Mouse (Mus musculus) midbrain, embryonic 11.5 days (tissue): ENCODE results near the gene Tapbpl. TPM values are rescaled to one million over a fixed set of nuclear protein-coding genes. Genes with fewer than 3 reads are reported as not detected.

ENCODE experiments used
- ATAC-seq: fragments of 200-750 bp; cut with Nextera tagmentation; 2 replicates; pipeline ENCODE4 v1.8.0; 2017; ENCODE audit warnings: moderate TSS enrichment, moderate library complexity; ENCODE audit not compliant: low FRiP score
- DNase-seq: peaks from one replicate; pipeline ENCODE4 v3.0.0; 2015; ENCODE audit warnings: low spot score; ENCODE audit errors: missing footprints
- H3K27ac ChIP-seq: fragments of 300-500 bp; sonication (generic); 2 replicates; pipeline ENCODE4 v1.5.1; 2014; ENCODE audit warnings: low read depth, low read length
- H3K27me3 ChIP-seq: fragments of 300-500 bp; sonication (generic); 2 replicates; pipeline ENCODE4 v1.6.1; 2014; ENCODE audit warnings: mild to moderate bottlenecking, low read length, moderate library complexity, mixed read lengths; ENCODE audit not compliant: control insufficient read depth, insufficient read depth
- H3K36me3 ChIP-seq: fragments of 300-500 bp; sonication (generic); 2 replicates; pipeline ENCODE4 v1.6.1; 2014; ENCODE audit warnings: mild to moderate bottlenecking, low read length, moderate library complexity, mixed read lengths; ENCODE audit not compliant: control insufficient read depth, insufficient read depth
- H3K4me1 ChIP-seq: fragments of 300-500 bp; sonication (generic); 2 replicates; pipeline ENCODE4 v1.6.1; 2014; ENCODE audit warnings: low read length; ENCODE audit not compliant: control insufficient read depth, insufficient read depth
- H3K4me2 ChIP-seq: fragments of 300-500 bp; sonication (generic); 2 replicates; pipeline ENCODE4 v1.6.1; 2014; ENCODE audit warnings: mild to moderate bottlenecking, moderate library complexity
- H3K4me3 ChIP-seq: fragments of 300-500 bp; sonication (generic); 2 replicates; pipeline ENCODE4 v1.5.1; 2014; ENCODE audit warnings: low read depth, low read length
- H3K9ac ChIP-seq: fragments of 300-500 bp; sonication (generic); 2 replicates; pipeline ENCODE4 v1.6.1; 2014; ENCODE audit warnings: low read length
- H3K9me3 ChIP-seq: fragments of 300-500 bp; sonication (generic); 2 replicates; pipeline ENCODE4 v1.6.1; 2016; ENCODE audit warnings: low read length; ENCODE audit not compliant: control insufficient read depth
- WGBS: fragments of 180-500 bp; shearing (Covaris S2); extraction: QIAGEN DNeasy Blood & Tissue Kit; methylation state at CpG from one replicate; pipeline ENCODE4 v1.1.7; 2014; 5-methylcytosine and 5-hydroxymethylcytosine counted together
- microRNA-seq: library from miRNA; unstranded; fragments of <30 nt; microRNA quantifications from one replicate; pipeline ENCODE4, GENCODE M21; 2017
- polyA plus RNA-seq: library from polyadenylated mRNA; unstranded; fragments of >200 nt; fragmentation: Nextera tagmentation; extraction: Ambion mirVana; gene quantifications from 2 replicates; pipeline ENCODE4 v1.2.1, GENCODE M21; 2014

Gene Tapbpl
- polyA plus RNA-seq, 1 experiment from 2014 or later: 1.6 TPM

- H3K27ac ChIP-seq: no peak overlapping the region
- H3K4me1 ChIP-seq: no peaks in the 10 kb centered on the region
- 89% methylated on average over 5 of the region's 5 CpGs for WGBS
- no peaks in the 10 kb centered on the region for H3K9me3 ChIP-seq
- no peak overlapping the region for H3K4me2 ChIP-seq
- H3K9ac ChIP-seq: no peak overlapping the region
- H3K27me3 ChIP-seq: no peaks in the 10 kb centered on the region
- DNase-seq: no peak
- no peak overlapping the region for H3K4me3 ChIP-seq
- H3K36me3 ChIP-seq: peaks cover 79% of the 10 kb centered on the region
- no peak for ATAC-seq
Observed at GRCm38 (mm10) chr6:125175469-125175868, 56.2 kb downstream of the Tapbpl start.

Small RNA genes within 50 kb of the gene (microRNA-seq; reads per million reads assigned to microRNA genes)
- 2.1 reads per million, percentile 4 among the genes with 10 or more reads in this experiment for gene Mir3098
- not detected for gene Mir8113

Other genes with a start within 250 kb of the Tapbpl start
- gene Pianp, start 235.2 kb downstream of the Tapbpl start, polyA plus RNA-seq: 1.2 and 1.6 TPM in 2 replicates
- gene Zfp384, start 222.7 kb downstream of the Tapbpl start, polyA plus RNA-seq: 9.3 and 9.9 TPM in 2 replicates
- gene Ing4, start 192.1 kb downstream of the Tapbpl start, polyA plus RNA-seq: 139 and 146 TPM in 2 replicates
- gene Acrbp, start 182.2 kb downstream of the Tapbpl start, polyA plus RNA-seq: 9.2 and 10.8 TPM in 2 replicates
- 0.11 TPM in 1 of 2 replicates, not detected in the other for gene Lpar5, start 163.9 kb downstream of the Tapbpl start, polyA plus RNA-seq
- gene Chd4, start 135.9 kb downstream of the Tapbpl start, polyA plus RNA-seq: 96.9 and 99.3 TPM in 2 replicates
- gene Nop2, start 100.0 kb downstream of the Tapbpl start, polyA plus RNA-seq: 55.1 and 58.4 TPM in 2 replicates
- gene Iffo1, start 86.6 kb downstream of the Tapbpl start, polyA plus RNA-seq: 8.4 and 8.6 TPM in 2 replicates
- gene Gapdh, start 65.4 kb downstream of the Tapbpl start, polyA plus RNA-seq: 2,357 and 2,675 TPM in 2 replicates
- 127 and 140 TPM in 2 replicates for gene Ncapd2, start 40.2 kb downstream of the Tapbpl start, polyA plus RNA-seq
- 200 and 208 TPM in 2 replicates for gene Mrpl51, start 40.1 kb downstream of the Tapbpl start, polyA plus RNA-seq
- gene Vamp1, start 16.3 kb downstream of the Tapbpl start, polyA plus RNA-seq: 1.3 and 1.4 TPM in 2 replicates
- gene Cd27, start 5.2 kb upstream of the Tapbpl start, polyA plus RNA-seq: 0.62 and 0.93 TPM in 2 replicates
- gene Tuba3a, start 54.2 kb upstream of the Tapbpl start, polyA plus RNA-seq: 0.08 TPM in 1 of 2 replicates, not detected in the other
- gene Ltbr, start 82.0 kb upstream of the Tapbpl start, polyA plus RNA-seq: 18.0 and 19.7 TPM in 2 replicates
- 0.33 and 0.77 TPM in 2 replicates for gene Scnn1a, start 88.8 kb upstream of the Tapbpl start, polyA plus RNA-seq
- 19.0 and 19.2 TPM in 2 replicates for gene Tnfrsf1a, start 117.5 kb upstream of the Tapbpl start, polyA plus RNA-seq
- not detected in 2 replicates for gene Plekhg6, start 148.9 kb upstream of the Tapbpl start, polyA plus RNA-seq